Mouse (Mus musculus): Measurements from ENCODE around the gene Napsa. TPM values are rescaled to one million over a fixed set of nuclear protein-coding genes. Genes with fewer than 3 reads are reported as not detected.

Napsa gene
- polyA plus RNA-seq, 1 experiment from 2014 or later: 0.53 TPM

DNA sequence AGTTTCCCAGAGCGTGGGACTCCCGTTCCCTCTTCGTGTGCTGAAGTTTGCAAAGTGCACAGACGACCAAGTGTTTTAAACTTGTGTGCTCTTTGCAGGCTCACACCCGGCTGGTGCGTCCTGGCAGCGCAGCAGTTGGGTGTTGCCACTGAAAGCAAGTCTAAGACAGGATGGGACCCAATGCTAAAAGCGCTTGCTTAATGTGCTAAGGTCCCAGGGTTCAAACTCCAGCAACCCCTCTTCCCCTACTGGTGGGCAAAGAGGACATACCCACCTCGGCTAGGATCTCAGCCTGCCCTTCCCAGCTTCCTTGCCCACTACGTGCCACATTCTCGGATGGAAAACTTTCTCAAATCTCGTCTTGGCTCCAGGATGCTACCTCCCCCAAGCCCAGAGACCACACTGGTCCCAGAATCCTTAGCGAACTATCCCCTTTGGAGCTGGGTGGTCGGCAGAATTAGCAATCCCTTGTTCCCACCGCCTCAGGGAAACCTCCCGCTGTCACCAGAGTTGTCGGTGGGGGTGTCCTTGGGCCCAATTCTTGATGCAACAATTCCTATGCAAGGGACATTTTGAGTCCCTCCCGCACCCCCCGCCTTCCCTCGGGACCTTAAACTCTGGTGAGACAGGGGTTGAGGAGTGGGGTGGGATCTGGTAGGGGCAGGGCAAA, 31.1 kb downstream of the Napsa start:
- WGBS: 3% methylated on average over 20 of the region's 20 CpGs
- Histone ChIP-seq H3K4me3 (no peak overlapping the region), H3K9me3 (replicated peaks) (no peaks in the 10 kb centered on the region), H3K27ac (no peak overlapping the region), H3K9ac (no peak overlapping the region), H3K36me3 (ENCODE audit: poor library complexity, severe bottlenecking) (no peaks in the 10 kb centered on the region), H3K4me2 (peak overlapping the region; percentile 56), H3K4me1 (peaks cover 37% of the 10 kb centered on the region), H3K27me3 (peaks cover 83% of the 10 kb centered on the region)
- ATAC-seq: no peak

DNA sequence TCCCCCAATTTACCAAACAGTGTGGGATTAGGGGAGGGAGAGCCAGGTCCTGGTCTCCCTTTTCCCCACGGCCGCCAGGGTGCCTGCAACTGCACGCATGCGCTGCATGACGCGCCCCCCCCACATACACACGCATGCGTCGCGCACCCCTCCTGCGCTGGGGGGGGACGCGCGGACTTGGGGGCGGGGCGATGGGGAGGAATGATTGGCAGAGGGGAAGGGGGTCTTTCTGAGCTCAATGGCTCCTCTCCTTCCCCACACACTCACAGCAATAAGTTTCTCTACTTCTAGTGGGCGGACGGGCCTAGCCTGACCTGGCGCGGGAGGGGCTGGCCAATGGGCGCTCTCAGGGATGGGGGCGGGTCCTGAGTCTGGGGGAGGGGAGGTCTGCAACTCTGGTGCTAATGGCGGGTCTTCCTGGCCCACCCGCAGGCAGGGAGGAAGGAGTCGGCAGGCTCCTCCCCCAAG, 32.0 kb downstream of the Napsa start:
- ATAC-seq: peak; percentile 52
- no peaks in the 10 kb centered on the region for H3K36me3 ChIP-seq (ENCODE audit: poor library complexity, severe bottlenecking)
- H3K4me1 ChIP-seq: peaks cover 37% of the 10 kb centered on the region
- no peaks in the 10 kb centered on the region for H3K9me3 ChIP-seq (replicated peaks)
- H3K27me3 ChIP-seq: peaks cover 90% of the 10 kb centered on the region
- 0% methylated on average over 23 of the region's 25 CpGs for WGBS
- H3K9ac ChIP-seq: peak overlapping the region; percentile 30; the same call in 1 of the 2 replicates
- H3K4me3 ChIP-seq: peak overlapping the region; percentile 32
- peak overlapping the region; percentile 56 for H3K4me2 ChIP-seq
- no peak overlapping the region for H3K27ac ChIP-seq

DNA sequence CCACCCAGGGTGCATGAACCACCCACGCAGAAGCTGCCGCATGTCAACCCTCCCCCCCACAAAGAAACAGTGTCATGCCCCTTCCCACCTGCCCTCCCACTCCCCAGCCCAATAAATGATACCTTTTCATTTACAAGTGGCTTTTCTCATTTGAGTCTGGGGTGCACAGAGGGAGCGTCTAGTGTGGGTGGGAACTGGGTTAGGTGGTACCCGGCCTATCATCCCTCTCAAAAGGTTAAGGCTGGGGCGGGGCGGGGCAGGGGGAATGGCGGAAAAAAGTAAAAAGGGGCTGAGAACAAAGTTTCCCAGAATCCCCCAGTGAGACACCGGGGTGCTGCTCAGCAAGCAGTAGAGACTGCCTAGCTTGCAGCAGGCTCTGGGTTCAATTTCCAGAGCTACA, 32.4 kb downstream of the Napsa start:
- Histone ChIP-seq H3K4me1 (peaks cover 37% of the 10 kb centered on the region), H3K4me3 (peak overlapping the region; percentile 32), H3K27me3 (peaks cover 88% of the 10 kb centered on the region), H3K4me2 (peak overlapping the region; percentile 56), H3K9me3 (replicated peaks) (no peaks in the 10 kb centered on the region), H3K9ac (peak overlapping the region; percentile 30; the same call in 1 of the 2 replicates), H3K27ac (no peak overlapping the region), H3K36me3 (ENCODE audit: poor library complexity, severe bottlenecking) (no peaks in the 10 kb centered on the region)
- WGBS: 1% methylated on average over 8 of the region's 8 CpGs
- no peak for ATAC-seq

DNA sequence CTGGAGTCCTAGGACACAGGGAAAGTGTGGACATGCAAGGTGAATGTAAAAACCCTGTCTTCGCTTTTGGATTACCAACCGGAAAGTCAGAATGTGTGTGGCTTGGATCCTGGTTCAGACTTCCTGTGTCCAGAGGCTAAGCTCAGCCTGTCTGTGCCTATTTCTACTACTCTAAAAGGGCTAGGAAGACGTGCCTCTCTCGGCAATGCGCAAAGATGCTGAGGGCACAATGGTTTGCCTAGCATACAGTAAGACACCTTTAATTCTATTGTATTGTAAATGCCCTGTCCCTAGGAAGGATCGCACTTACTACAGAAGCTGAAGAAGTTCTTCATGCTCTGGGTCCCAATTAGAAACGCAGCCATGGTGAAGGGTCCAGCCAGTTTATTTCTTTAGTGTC, 33.3 kb downstream of the Napsa start:
- Histone ChIP-seq H3K27ac (no peak overlapping the region), H3K36me3 (ENCODE audit: poor library complexity, severe bottlenecking) (no peaks in the 10 kb centered on the region), H3K9ac (no peak overlapping the region), H3K4me2 (no peak overlapping the region), H3K4me1 (peaks cover 37% of the 10 kb centered on the region), H3K27me3 (peaks cover 81% of the 10 kb centered on the region), H3K4me3 (no peak overlapping the region), H3K9me3 (replicated peaks) (no peaks in the 10 kb centered on the region)
- WGBS: 33% methylated on average over 7 of the region's 7 CpGs
- ATAC-seq: no peak

DNA sequence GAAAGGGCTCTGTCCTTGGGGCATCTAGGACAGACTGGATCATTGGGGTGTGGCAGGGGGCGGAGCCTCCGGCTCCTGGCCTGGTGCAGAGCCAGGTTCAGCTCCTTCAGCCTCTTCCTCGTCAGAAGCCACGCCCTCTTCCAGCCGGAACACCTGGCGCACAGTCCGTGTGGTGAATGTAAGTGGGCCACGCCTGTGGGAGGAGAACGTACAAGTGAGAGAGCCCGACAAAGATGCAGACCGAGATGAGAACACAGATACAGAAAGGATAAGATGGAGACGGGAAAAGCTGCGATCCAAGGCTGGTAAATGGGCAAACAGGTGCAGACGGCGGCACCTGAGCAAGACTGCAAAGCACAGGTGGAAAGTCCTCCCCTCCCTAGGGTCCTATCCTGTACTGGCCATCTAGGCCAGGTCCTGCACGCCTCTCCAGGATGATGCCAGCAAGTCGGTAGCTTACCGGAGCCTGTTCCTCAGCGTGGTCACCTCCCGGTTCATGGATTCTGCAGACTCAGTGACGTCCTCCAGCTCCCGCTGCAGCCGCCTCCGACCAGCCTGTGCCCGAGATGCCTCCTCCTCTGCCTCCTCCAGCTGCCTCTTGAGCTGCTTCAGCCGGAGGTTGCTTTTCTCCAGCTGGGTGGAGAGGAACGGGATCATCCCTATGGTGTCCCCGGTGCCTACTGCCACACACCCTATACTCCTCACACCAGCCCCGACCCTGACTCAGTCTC, 34.2 kb downstream of the Napsa start:
- Histone ChIP-seq H3K9ac (no peak overlapping the region), H3K4me2 (no peak overlapping the region), H3K9me3 (replicated peaks) (no peaks in the 10 kb centered on the region), H3K4me1 (peaks cover 37% of the 10 kb centered on the region), H3K4me3 (no peak overlapping the region), H3K36me3 (ENCODE audit: poor library complexity, severe bottlenecking) (no peaks in the 10 kb centered on the region), H3K27ac (no peak overlapping the region), H3K27me3 (peaks cover 72% of the 10 kb centered on the region)
- no peak for ATAC-seq
- 9% methylated on average over 29 of the region's 29 CpGs for whole genome bisulfite sequencing

DNA sequence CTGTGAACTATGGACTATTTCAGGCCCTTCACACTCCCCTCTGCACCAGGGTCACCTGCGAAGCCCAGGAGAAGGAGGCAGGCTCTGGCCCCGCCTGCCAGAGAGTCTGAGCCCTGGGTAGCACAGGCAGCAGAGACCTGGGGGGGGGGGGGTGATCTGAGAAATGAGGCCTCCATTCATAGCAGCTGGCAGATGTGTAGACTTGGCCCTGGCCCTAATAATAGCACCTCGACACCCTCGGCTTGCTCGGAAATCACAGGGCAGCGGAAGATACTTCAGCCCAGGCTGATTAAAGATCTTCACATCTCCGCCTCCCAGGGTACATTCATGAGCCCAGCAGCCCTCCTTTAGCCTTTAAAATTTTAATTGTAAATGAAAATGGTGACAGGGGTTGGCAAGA, 40.0 kb downstream of the Napsa start:
- ATAC-seq: no peak
- 0 out of 2 replicates have a peak, but pooled peaks cover 4% of the 10 kb centered on the region for H3K4me1 ChIP-seq
- H3K9me3 ChIP-seq (replicated peaks): no peaks in the 10 kb centered on the region
- peaks cover 44% of the 10 kb centered on the region for H3K27me3 ChIP-seq
- H3K36me3 ChIP-seq (ENCODE audit: poor library complexity, severe bottlenecking): no peaks in the 10 kb centered on the region
- no peak overlapping the region for H3K4me2 ChIP-seq
- H3K4me3 ChIP-seq: no peak overlapping the region
- H3K9ac ChIP-seq: no peak overlapping the region
- no peak overlapping the region for H3K27ac ChIP-seq
- WGBS: 72% methylated on average over 7 of the region's 7 CpGs

DNA sequence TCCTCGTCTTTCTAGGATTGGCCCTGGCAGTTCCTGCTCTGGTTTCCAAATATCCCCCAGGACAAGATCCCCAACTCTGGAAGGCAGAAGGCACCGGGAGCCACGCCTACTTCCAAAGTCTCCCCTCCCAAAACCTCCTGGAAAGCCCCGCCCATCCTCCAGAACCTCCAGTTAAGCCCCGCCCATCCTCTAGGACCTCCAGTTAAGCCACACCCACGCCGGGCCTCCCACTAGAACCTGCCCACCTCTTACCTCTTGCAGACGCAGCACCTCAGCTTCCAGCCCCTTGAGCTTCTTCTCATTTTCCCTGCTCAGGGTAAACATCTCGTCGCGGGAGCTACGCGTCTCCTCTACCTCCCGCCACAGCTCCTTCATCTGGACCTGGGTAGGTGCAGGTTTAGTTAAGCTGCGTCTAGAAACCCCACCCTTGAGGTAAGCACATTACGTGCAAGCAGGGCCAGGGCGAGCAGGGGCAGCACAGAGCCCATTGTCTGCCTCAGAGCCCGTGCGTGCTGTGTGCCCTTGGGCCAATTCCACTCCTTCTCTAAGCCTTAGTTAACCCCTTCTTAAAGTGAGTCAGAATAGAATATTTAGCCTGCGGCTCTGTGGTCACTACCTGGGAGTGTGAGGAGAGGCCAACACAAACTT, 42.0 kb downstream of the Napsa start:
- Histone ChIP-seq H3K4me3 (no peak overlapping the region), H3K4me2 (no peak overlapping the region), H3K9ac (no peak overlapping the region), H3K27me3 (peaks cover 29% of the 10 kb centered on the region), H3K36me3 (ENCODE audit: poor library complexity, severe bottlenecking) (no peaks in the 10 kb centered on the region), H3K9me3 (replicated peaks) (no peaks in the 10 kb centered on the region), H3K4me1 (0 out of 2 replicates have a peak, but pooled peaks cover 4% of the 10 kb centered on the region), H3K27ac (no peak overlapping the region)
- 4% methylated on average over 20 of the region's 20 CpGs for WGBS
- no peak for ATAC-seq

DNA sequence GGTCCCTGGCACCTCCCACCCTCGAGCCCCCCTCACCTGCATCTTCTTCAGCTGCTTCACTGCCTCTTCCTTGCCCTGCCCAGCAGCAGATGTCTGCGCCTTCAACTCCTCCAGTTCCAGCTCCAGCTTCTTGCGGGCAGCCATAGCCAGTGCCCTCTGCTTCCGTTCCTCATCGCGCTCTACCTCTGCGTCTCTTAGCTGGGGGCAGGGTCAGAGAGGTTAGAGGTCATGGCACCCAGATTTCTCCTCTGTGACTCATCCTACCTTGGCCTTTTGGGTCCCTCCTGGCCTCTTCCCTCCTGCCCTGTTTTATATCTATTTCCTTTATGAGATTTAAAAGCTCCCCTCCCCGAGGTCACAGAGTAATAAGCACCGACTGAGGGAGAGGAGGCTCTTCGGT, 43.1 kb downstream of the Napsa start:
- 0 out of 2 replicates have a peak, but pooled peaks cover 4% of the 10 kb centered on the region for H3K4me1 ChIP-seq
- no peak for ATAC-seq
- H3K4me3 ChIP-seq: no peak overlapping the region
- H3K36me3 ChIP-seq (ENCODE audit: poor library complexity, severe bottlenecking): no peaks in the 10 kb centered on the region
- H3K9me3 ChIP-seq (replicated peaks): peaks cover 8% of the 10 kb centered on the region; the same call in 1 of the 2 replicates
- no peak overlapping the region for H3K27ac ChIP-seq
- WGBS: 18% methylated on average over 10 of the region's 10 CpGs
- H3K27me3 ChIP-seq: peaks cover 29% of the 10 kb centered on the region
- no peak overlapping the region for H3K4me2 ChIP-seq
- H3K9ac ChIP-seq: no peak overlapping the region

DNA sequence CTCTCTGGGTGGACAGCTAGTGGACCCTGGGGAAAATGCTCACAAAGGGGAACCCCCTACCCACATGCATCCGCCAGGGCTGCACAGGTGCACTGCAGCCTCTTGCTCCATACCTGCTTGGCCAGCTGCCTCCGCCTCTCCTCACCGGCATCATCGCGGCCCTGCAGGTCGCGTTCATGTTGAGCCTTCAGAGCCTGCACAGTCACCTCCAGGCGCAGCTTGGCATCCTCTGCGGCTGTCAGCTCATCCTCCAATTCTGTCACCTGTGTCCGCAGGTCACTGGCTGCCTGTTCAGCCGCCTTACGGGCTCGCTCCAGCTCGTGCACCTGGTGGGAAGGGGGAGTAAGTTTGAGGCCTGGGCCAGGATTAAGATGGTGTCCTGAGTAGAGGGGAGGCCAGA, 43.8 kb downstream of the Napsa start:
- H3K27me3 ChIP-seq: peaks cover 29% of the 10 kb centered on the region
- 83% methylated on average over 14 of the region's 14 CpGs for WGBS
- H3K4me3 ChIP-seq: no peak overlapping the region
- no peaks in the 10 kb centered on the region for H3K36me3 ChIP-seq (ENCODE audit: poor library complexity, severe bottlenecking)
- no peak overlapping the region for H3K27ac ChIP-seq
- H3K9me3 ChIP-seq (replicated peaks): peaks cover 8% of the 10 kb centered on the region; the same call in 1 of the 2 replicates
- 0 out of 2 replicates have a peak, but pooled peaks cover 4% of the 10 kb centered on the region for H3K4me1 ChIP-seq
- no peak for ATAC-seq
- no peak overlapping the region for H3K9ac ChIP-seq
- H3K4me2 ChIP-seq: no peak overlapping the region

DNA sequence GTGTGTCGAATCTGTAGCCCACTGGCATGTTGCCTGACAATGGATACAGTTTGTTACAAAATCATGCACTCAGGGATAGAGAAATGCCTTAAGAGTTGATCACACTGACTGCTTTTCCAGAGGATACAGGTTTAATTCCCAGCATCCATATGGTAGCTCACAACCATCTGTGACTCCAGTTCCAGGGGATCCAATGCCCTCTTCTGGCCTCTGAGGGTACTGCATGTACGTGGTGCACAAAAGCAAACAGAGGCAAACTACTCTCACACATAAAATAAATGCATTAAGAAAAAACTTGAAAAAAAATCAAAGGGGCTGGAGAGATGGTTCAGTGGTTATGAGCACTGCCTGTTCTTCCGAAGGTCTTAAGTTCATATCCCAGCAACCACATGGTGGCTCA, 44.9 kb downstream of the Napsa start:
- Histone ChIP-seq H3K27me3 (peaks cover 29% of the 10 kb centered on the region), H3K27ac (no peak overlapping the region), H3K9me3 (replicated peaks) (peaks cover 8% of the 10 kb centered on the region; the same call in 1 of the 2 replicates), H3K36me3 (ENCODE audit: poor library complexity, severe bottlenecking) (no peaks in the 10 kb centered on the region), H3K4me3 (no peak overlapping the region), H3K9ac (no peak overlapping the region), H3K4me2 (no peak overlapping the region), H3K4me1 (0 out of 2 replicates have a peak, but pooled peaks cover 4% of the 10 kb centered on the region)
- no peak for ATAC-seq
- WGBS: 75% methylated on average over 3 of the region's 3 CpGs

DNA sequence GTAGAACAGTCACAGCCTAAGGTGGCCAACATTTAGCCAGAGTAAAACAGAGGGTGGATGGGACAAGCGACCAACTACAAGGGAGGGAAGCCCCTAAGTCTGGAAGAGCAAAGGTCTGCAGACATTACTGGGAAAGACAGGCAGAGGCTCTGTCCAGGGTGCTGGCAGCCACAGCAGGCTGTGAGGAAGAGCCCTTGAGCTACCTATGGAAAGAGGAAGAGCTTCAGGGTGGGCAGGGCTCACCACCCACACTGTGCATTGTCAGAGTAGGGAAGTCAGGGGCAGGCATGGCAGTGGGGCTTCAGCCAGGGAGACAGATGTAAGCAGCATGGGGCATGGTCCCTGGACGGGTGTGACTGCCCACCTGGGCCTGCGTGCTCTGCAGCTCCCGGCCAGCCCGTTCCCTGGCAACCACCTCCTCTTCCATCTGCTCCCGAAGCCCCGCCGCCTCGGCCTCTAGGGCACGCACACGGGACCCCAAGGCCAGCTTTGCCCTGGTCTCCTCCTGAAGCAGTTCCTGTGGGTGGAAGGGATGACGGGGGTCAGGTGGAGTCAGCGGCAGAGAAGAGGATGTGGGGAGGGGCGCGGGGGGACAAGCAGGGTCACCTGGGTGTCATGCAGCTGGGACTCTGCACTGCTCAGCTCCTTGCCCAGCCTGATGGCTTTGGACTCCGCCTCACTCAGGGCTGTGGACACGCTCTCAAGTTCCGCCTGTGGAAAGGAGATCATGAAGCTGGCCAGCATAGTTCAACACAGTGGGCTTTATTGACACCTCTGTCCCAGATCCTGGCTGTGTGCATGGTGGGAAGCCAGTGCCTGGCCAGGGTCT, 51.7 kb downstream of the Napsa start:
- ATAC-seq: no peak
- Histone ChIP-seq H3K9me3 (replicated peaks) (peaks cover 8% of the 10 kb centered on the region; the same call in 1 of the 2 replicates), H3K4me3 (no peak overlapping the region), H3K36me3 (ENCODE audit: poor library complexity, severe bottlenecking) (no peaks in the 10 kb centered on the region), H3K27ac (no peak overlapping the region), H3K4me2 (no peak overlapping the region), H3K9ac (no peak overlapping the region), H3K27me3 (peaks cover 4% of the 10 kb centered on the region; the same call in 1 of the 2 replicates), H3K4me1 (no peaks in the 10 kb centered on the region)
- WGBS: 39% methylated on average over 15 of the region's 18 CpGs
